Mouse (Mus musculus) ovary, adult 2 months (tissue): ENCODE measurements around the gene Idh3g. TPM values are rescaled to one million over a fixed set of nuclear protein-coding genes. Genes with fewer than 3 reads are reported as not detected.

Experiments used
- polyA plus RNA-seq: library from polyadenylated mRNA; depleted of rRNA; stranded (reverse); fragments of >200 nt; gene quantifications from 2 replicates; pipeline ENCODE4 v1.2.3, GENCODE M21; 2012; rRNA removed

Gene Idh3g
- polyA plus RNA-seq, result 298 and 381 TPM in 2 replicates

DNA sequence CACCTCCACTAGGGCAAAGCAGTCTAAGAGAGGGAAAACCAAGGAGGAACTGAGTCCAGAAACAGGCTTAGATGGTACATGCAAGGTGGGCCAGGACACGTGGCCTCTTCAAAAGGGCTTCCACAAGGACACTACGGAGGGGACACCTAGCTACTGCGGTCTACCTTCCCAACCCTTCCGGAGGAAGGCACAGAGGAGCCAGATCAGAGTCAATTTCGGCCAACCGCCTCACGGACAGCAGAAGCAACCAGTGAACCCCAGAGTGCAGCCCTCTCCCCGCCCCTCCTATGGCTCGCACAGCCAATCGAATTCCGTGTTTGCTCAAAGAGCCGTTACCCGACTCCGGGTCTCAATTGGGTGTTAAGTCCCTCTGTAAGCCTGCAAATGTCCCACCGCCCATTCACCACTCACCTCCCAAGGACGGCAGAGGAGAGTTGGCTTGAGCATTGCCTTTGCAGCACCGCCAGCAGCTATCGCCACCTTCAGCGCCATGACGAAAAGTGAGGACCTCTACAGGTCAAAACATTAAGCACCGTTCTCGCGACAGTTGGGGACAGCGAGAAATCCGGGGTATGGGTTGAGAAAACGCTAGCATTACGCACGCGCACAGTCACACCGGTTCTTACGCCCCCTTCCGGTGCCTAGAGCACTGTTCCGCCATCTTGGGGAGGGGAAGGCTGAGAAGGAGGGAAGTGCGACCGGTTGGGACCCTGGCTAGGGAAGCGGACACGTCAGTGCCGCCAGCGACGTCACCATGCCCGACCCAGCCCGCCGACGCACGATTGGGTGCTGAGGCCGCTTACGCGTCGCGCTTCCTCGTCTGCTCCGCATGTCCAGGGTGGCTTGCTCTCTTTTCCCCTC is at the start of gene Idh3g, which contains the start of gene Ssr4:
Gene Idh3g, minus strand, starts transcription at position 534 of the 861 bp plus-strand sequence.
Gene Ssr4, plus strand, starts transcription at position 665 of the 861 bp plus-strand sequence.

DNA sequence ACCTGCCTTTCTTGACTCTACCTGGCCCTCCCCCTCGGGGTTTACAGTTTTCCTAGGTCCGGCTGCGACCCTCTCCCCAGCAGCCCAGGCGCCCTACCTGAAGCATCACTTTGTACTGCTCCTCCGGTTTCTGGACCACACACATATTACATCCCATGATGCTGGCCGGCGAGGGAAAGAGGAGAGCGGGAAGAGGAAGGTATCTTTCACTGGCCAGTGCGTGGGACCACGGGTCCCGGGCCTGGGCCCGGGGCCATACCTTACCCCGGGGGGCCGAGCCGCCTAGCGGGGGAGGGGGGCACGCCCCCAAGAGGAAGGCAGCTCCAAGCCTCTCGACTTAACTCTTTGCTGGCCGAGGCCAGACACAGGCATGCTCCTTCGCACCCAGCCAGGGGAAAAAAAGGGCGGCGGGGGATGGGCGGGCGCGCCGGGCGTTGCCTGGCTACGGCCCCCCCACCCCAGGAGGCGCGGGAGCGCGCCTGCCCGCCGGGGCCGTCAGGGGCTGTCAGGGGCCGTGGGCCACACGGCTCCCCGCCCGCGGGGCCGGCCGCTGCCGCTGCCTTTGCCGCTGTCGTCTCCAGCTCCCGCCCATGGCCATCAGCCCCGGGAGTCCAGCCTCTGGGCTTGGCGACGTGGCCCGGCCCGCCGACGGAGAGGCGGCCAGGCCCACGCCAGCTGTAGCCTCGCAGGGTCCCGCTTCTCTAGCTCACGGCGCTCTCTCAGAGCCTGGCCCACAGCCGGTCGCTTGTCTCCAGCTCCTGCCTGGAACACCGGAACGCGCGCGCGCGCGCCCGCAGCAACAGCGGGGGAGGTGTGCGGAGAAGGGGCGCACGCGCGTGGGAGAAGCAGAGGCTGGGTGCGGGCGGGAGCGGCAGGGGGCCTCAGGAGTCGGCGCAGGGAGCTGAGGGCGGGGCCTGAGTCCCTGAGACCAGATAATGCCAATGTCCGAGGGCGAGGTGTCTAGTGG is 37.8 kb upstream of the Idh3g start, which contains the start of gene Pdzd4:
Gene Pdzd4, minus strand, starts transcription at position 785 of the 967 bp plus-strand sequence.

GRCm38 (mm10) chrX:73774168-73774760 is 12.4 kb downstream of the Idh3g start, which contains the start of gene Srpk3:
Srpk3 (plus strand) TSS chrX:73774405.

DNA sequence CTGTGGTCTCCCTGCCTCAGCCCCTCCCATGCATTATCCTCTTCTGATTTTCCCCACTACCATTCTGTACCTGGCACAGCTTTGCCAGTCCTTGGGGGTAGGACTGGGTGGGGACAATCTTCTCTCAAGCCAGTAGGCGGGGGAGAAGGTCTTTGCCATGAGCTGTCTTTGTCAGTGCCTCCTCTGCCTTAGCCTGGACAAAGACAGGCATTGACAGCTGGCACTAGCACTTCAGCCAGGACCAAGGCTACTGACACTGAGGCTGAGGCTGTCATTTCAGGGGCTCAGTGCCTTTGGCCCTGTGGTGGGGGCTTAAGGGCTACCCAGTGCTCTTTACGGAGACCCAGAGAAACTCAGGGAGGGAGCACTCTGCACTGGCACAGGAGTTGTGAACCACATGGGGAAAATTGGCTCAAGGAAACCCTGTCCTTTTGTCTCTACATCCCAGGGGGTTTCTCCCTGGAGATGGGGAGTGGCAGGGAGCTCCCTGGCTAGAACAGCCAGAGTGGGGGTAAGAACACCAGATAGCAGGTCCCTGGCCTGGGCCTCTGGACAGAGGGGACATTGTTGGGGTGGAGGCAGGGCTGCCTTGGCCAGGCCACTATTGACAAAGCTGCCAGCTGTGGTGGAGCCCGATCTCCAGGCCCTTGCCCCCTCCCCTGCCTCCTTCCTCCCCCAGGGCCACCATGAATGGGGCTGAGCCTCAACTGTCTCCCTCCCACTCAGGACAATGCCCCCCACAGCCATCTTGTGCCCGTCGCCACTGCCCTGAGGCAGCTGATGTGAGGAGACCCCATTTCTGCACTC is 30.2 kb downstream of the Idh3g start, which contains the start of gene Plxnb3:
Gene Plxnb3, plus strand, starts transcription at position 757 of the 807 bp plus-strand sequence.

Other genes starting within 250 kb of the Idh3g start
- 5.2 and 5.3 TPM in 2 replicates for gene Dusp9, start 147.5 kb downstream of the Idh3g start, polyA plus RNA-seq
- gene Pnck, start 126.8 kb downstream of the Idh3g start, polyA plus RNA-seq, result 23.9 and 25.6 TPM in 2 replicates
- 71.0 and 71.8 TPM in 2 replicates for gene Slc6a8, start 113.7 kb downstream of the Idh3g start, polyA plus RNA-seq
- 25.8 and 32.4 TPM in 2 replicates for gene Bcap31, start 70.7 kb downstream of the Idh3g start, polyA plus RNA-seq
- gene Abcd1, start 70.3 kb downstream of the Idh3g start, polyA plus RNA-seq, result 31.0 and 34.1 TPM in 2 replicates
- gene Plxnb3, start 29.8 kb downstream of the Idh3g start, polyA plus RNA-seq, result 2.8 and 3.2 TPM in 2 replicates
- gene Srpk3, start 12.5 kb downstream of the Idh3g start, polyA plus RNA-seq, result 5.2 and 5.4 TPM in 2 replicates
- 249 and 277 TPM in 2 replicates for gene Ssr4, start 131 bp upstream of the Idh3g start, polyA plus RNA-seq
- gene Pdzd4, start 38.1 kb upstream of the Idh3g start, polyA plus RNA-seq, result 5.1 and 8.1 TPM in 2 replicates
- not detected in 2 replicates for gene Avpr2, start 105.2 kb upstream of the Idh3g start, polyA plus RNA-seq
- gene L1cam, start 109.2 kb upstream of the Idh3g start, polyA plus RNA-seq, result 0.92 and 1.7 TPM in 2 replicates
- 8.9 and 10.9 TPM in 2 replicates for gene Arhgap4, start 135.0 kb upstream of the Idh3g start, polyA plus RNA-seq
- 73.7 and 85.2 TPM in 2 replicates for gene Naa10, start 135.0 kb upstream of the Idh3g start, polyA plus RNA-seq
- 19.9 and 29.7 TPM in 2 replicates for gene Renbp, start 144.0 kb upstream of the Idh3g start, polyA plus RNA-seq
- gene Hcfc1, start 179.5 kb upstream of the Idh3g start, polyA plus RNA-seq, result 76.2 and 81.0 TPM in 2 replicates
- 393 and 466 TPM in 2 replicates for gene Irak1, start 237.0 kb upstream of the Idh3g start, polyA plus RNA-seq